25 mouse cellular contexts compared by ENCODE assay signal in genomic region chr9:74528550-74528949, GRCm38 (mm10).
"Had no signal": no experiment of that assay in that cellular context is flagged by ENCODE, and none has a peak within 500 bp of the region (broad histone marks: within the 10 kb centered on the region; RNA-seq: fewer than 3 reads in every experiment).

No protein-coding gene starts in this region.

- H3K9ac ChIP-seq: forebrain, postnatal 0 days; heart, embryonic 13.5 days; heart, embryonic 15.5 days; hindbrain, embryonic 13.5 days; hindbrain, embryonic 15.5 days; kidney, embryonic 15.5 days; limb, embryonic 13.5 days had no signal

- ATAC-seq: forebrain, postnatal 0 days; hindbrain, postnatal 0 days; intestine, embryonic 16.5 days had no signal

- H3K27me3 ChIP-seq: hindbrain, embryonic 13.5 days; hindbrain, embryonic 15.5 days had no signal

- H3K9me3 ChIP-seq: heart, embryonic 13.5 days; heart, embryonic 15.5 days; hindbrain, embryonic 13.5 days; hindbrain, embryonic 15.5 days; kidney, embryonic 15.5 days; limb, embryonic 13.5 days had no signal

- H3K36me3 ChIP-seq: heart, embryonic 13.5 days; heart, embryonic 15.5 days; hindbrain, embryonic 13.5 days; hindbrain, embryonic 15.5 days; kidney, embryonic 15.5 days; limb, embryonic 13.5 days had no signal

- H3K4me2 ChIP-seq: heart, embryonic 11.5 days; heart, embryonic 13.5 days; heart, embryonic 15.5 days; hindbrain, embryonic 13.5 days; hindbrain, embryonic 15.5 days; kidney, embryonic 15.5 days; limb, embryonic 13.5 days had no signal

- DNase-seq: forebrain, postnatal 0 days; gastrocnemius, postnatal 14 days; gastrocnemius, postnatal 36 days; heart, adult 11 months; heart, adult 2 months; heart, postnatal 14 days; heart, postnatal 36 days; kidney, adult 11 months; kidney, adult 2 months; kidney, adult 9 months; kidney, postnatal 14 days; kidney, postnatal 36 days; layer of hippocampus, adult 9-11 months; layer of hippocampus, postnatal 36 days; left cerebral cortex, postnatal 4 days had no signal

- H3K4me1 ChIP-seq: heart, embryonic 13.5 days; heart, embryonic 15.5 days; kidney, embryonic 15.5 days; limb, embryonic 13.5 days had no signal

- H3K4me3 ChIP-seq: heart, adult 2 months; heart, embryonic 13.5 days; heart, embryonic 15.5 days; hindbrain, embryonic 13.5 days; hindbrain, embryonic 15.5 days; kidney, embryonic 15.5 days; limb, embryonic 13.5 days had no signal

- H3K27ac ChIP-seq: heart, adult 2 months; heart, embryonic 13.5 days; heart, embryonic 15.5 days; hindbrain, embryonic 13.5 days; hindbrain, embryonic 15.5 days; hindbrain, postnatal 0 days; kidney, embryonic 15.5 days; kidney, postnatal 0 days; limb, embryonic 13.5 days had no signal
